Mouse (Mus musculus) liver (tissue): ENCODE measurements at regions not wholly inside any gene's neighbourhood (a gene's known extent, or its start where the extent isn't known, plus 50 kb on each side); places are given as distances from the start of the nearest gene placed in this dataset.
A peak's percentile ranks its signal among the peaks of the same experiment; 100 is the strongest.

Experiments
- DNase-seq: peaks from one replicate; pipeline ENCODE4 v3.0.0-alpha.2; 2020; ENCODE audit warnings: mixed read lengths

- no peak for DNase-seq
Observed at GRCm38 (mm10) chr9:30848249-30848648, 74.0 kb downstream of the Adamts15 start.

GRCm38 (mm10) chr9:30845609-30846290 lies 76.5 kb downstream of the Adamts15 start:
- DNase-seq = no peak

GRCm38 (mm10) chr9:30844079-30844563 lies 78.1 kb downstream of the Adamts15 start:
- peak; percentile 9 for DNase-seq

GRCm38 (mm10) chr9:30834908-30835307 lies 87.3 kb downstream of the Adamts15 start:
- no peak for DNase-seq

- DNase-seq = no peak
Observed at GRCm38 (mm10) chr9:30834565-30834905, 87.7 kb downstream of the Adamts15 start.

GRCm38 (mm10) chr9:30833836-30834564 lies 88.3 kb downstream of the Adamts15 start:
- no peak for DNase-seq

GRCm38 (mm10) chr9:30829158-30829870 lies 92.9 kb downstream of the Adamts15 start:
- no peak for DNase-seq

GRCm38 (mm10) chr9:30827780-30828179 lies 94.5 kb downstream of the Adamts15 start:
- DNase-seq = no peak

- no peak for DNase-seq
Observed at GRCm38 (mm10) chr9:30824056-30824625, 98.1 kb downstream of the Adamts15 start.

GRCm38 (mm10) chr9:30820806-30821375 lies 101.4 kb downstream of the Adamts15 start:
- DNase-seq = no peak

GRCm38 (mm10) chr9:30813246-30813645 lies 109.0 kb downstream of the Adamts15 start:
- no peak for DNase-seq

- no peak for DNase-seq
Observed at GRCm38 (mm10) chr9:30810843-30811242, 111.4 kb downstream of the Adamts15 start.

GRCm38 (mm10) chr9:30810290-30810689 lies 112.0 kb downstream of the Adamts15 start:
- DNase-seq = no peak

- no peak for DNase-seq
Observed at GRCm38 (mm10) chr9:30808863-30809491, 113.3 kb downstream of the Adamts15 start.

GRCm38 (mm10) chr9:30803755-30804532 lies 118.3 kb downstream of the Adamts15 start:
- no peak for DNase-seq

GRCm38 (mm10) chr9:30802826-30803225 lies 119.4 kb downstream of the Adamts15 start:
- DNase-seq = no peak

GRCm38 (mm10) chr9:30794701-30795407 lies 127.4 kb downstream of the Adamts15 start:
- no peak for DNase-seq

- no peak for DNase-seq
Observed at GRCm38 (mm10) chr9:30781221-30781620, 141.0 kb downstream of the Adamts15 start.

GRCm38 (mm10) chr9:30777816-30778215 lies 144.4 kb downstream of the Adamts15 start:
- DNase-seq = no peak

GRCm38 (mm10) chr9:30775161-30775560 lies 147.1 kb downstream of the Adamts15 start:
- DNase-seq = no peak

GRCm38 (mm10) chr9:30772456-30772855 lies 149.8 kb downstream of the Adamts15 start:
- no peak for DNase-seq
